Mouse (Mus musculus): ENCODE results near the gene Bmx.

GRCm38 (mm10) chrX:164258057-164258456 lies at the start of gene Bmx:
- TF ChIP-seq POLR2A (IDR thresholded peaks at IDR 0.05; ENCODE audit: insufficient read depth, low read depth, low read length), result no peak
- TF ChIP-seq CTCF (IDR thresholded peaks at IDR 0.05; ENCODE audit: insufficient read depth, low read depth, low read length), result no peak

Measured in olfactory bulb, adult 2 months (tissue).